Mouse (Mus musculus): ENCODE results near the gene Ncaph2. TPM values are rescaled to one million over a fixed set of nuclear protein-coding genes. Genes with fewer than 3 reads are reported as not detected.

Gene Ncaph2
- polyA plus RNA-seq, 1 experiment from 2014 or later: 171 TPM

- H3K27me3 ChIP-seq (ENCODE audit: control insufficient read depth, insufficient read depth, low read length): no peaks in the 10 kb centered on the region
- no peaks in the 10 kb centered on the region for H3K36me3 ChIP-seq (replicated peaks; ENCODE audit: control insufficient read depth, insufficient read depth, low read depth, low read length)
- H3K4me3 ChIP-seq (ENCODE audit: low read depth, low read length): no peak within 1 kb of the TSS
- H3K9ac ChIP-seq (replicated peaks; ENCODE audit: low read length): no peak within 1 kb of the TSS
- H3K27ac ChIP-seq (replicated peaks; ENCODE audit: low read depth, low read length): no peak within 1 kb of the TSS
- no peaks in the 10 kb centered on the region for H3K4me1 ChIP-seq (ENCODE audit: control insufficient read depth, insufficient read depth, low read length)
- ATAC-seq (replicated peaks; ENCODE audit: insufficient number of reproducible peaks, low FRiP score, low TSS enrichment, low read depth): no peak
- WGBS: 86% methylated on average over 15 of the region's 24 CpGs
- no peak for DNase-seq (ENCODE audit: low spot score)
- no peaks in the 10 kb centered on the region for H3K9me3 ChIP-seq (replicated peaks; ENCODE audit: control insufficient read depth, low read length)
- H3K4me2 ChIP-seq (ENCODE audit: low read depth, low read length): no peak within 1 kb of the TSS
These were observed 54.6 kb downstream of the Ncaph2 start, which contains the start of gene Syce3 for GRCm38 (mm10) chr15:89410118-89410517. Gene Syce3 (minus strand): TSS chr15:89410503.

DNA sequence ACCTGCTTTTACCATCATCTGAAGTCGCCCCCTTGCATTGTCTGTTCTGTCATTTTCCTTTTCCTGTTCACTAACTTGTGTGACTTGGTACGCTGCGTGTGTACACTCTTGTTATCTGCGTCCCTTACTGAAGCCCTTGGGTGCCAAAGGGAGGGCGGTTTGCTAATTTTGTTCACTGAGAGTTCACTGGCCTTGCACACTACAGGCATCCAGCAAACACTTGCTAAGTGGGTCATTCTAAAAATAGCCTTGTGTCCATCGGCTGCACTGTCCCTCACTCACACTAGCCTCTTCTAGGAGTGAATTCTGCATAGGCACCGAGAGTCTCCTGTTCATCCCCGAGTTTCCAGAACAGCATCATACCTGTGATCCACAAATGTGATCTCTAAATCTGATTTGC is 59.8 kb downstream of the Ncaph2 start:
- no peak overlapping the region for H3K9ac ChIP-seq (replicated peaks; ENCODE audit: low read length)
- WGBS: 87% methylated on average over 8 of the region's 8 CpGs
- DNase-seq (ENCODE audit: low spot score): no peak
- no peak for ATAC-seq (replicated peaks; ENCODE audit: insufficient number of reproducible peaks, low FRiP score, low TSS enrichment, low read depth)
- no peak overlapping the region for H3K4me2 ChIP-seq (ENCODE audit: low read depth, low read length)
- H3K27ac ChIP-seq (replicated peaks; ENCODE audit: low read depth, low read length): no peak overlapping the region
- H3K36me3 ChIP-seq (replicated peaks; ENCODE audit: control insufficient read depth, insufficient read depth, low read depth, low read length): no peaks in the 10 kb centered on the region
- no peaks in the 10 kb centered on the region for H3K27me3 ChIP-seq (ENCODE audit: control insufficient read depth, insufficient read depth, low read length)
- H3K9me3 ChIP-seq (replicated peaks; ENCODE audit: control insufficient read depth, low read length): no peaks in the 10 kb centered on the region
- no peaks in the 10 kb centered on the region for H3K4me1 ChIP-seq (ENCODE audit: control insufficient read depth, insufficient read depth, low read length)
- no peak overlapping the region for H3K4me3 ChIP-seq (ENCODE audit: low read depth, low read length)

- ATAC-seq (replicated peaks; ENCODE audit: insufficient number of reproducible peaks, low FRiP score, low TSS enrichment, low read depth): no peak
- WGBS: 92% methylated on average over 9 of the region's 9 CpGs
- Histone ChIP-seq H3K36me3 (replicated peaks; ENCODE audit: control insufficient read depth, insufficient read depth, low read depth, low read length) (0 out of 2 replicates have a peak, but pooled peaks cover 3% of the 10 kb centered on the region), H3K9ac (replicated peaks; ENCODE audit: low read length) (no peak overlapping the region), H3K27me3 (ENCODE audit: control insufficient read depth, insufficient read depth, low read length) (no peaks in the 10 kb centered on the region), H3K4me3 (ENCODE audit: low read depth, low read length) (no peak overlapping the region), H3K9me3 (replicated peaks; ENCODE audit: control insufficient read depth, low read length) (no peaks in the 10 kb centered on the region), H3K4me2 (ENCODE audit: low read depth, low read length) (no peak overlapping the region), H3K27ac (replicated peaks; ENCODE audit: low read depth, low read length) (no peak overlapping the region), H3K4me1 (ENCODE audit: control insufficient read depth, insufficient read depth, low read length) (no peaks in the 10 kb centered on the region)
- DNase-seq (ENCODE audit: low spot score): no peak
These were observed 66.4 kb downstream of the Ncaph2 start for GRCm38 (mm10) chr15:89421938-89422337.

Small RNA genes within 50 kb of the gene (microRNA-seq; reads per million reads assigned to microRNA genes)
- gene Mir6959 (ENCODE audit: borderline number of aligned reads): not detected

Other genes with a start within 250 kb of the Ncaph2 start
- gene Tubgcp6, start 232.6 kb upstream of the Ncaph2 start, polyA plus RNA-seq (2014; fragmentation: Nextera tagmentation; extraction: Ambion mirVana): 15.6 and 17.0 TPM in 2 replicates
- gene Hdac10, start 227.0 kb upstream of the Ncaph2 start, polyA plus RNA-seq (2014; fragmentation: Nextera tagmentation; extraction: Ambion mirVana): 10.3 and 11.3 TPM in 2 replicates
- 10.1 and 11.9 TPM in 2 replicates for gene Mapk12, start 215.0 kb upstream of the Ncaph2 start, polyA plus RNA-seq (2014; fragmentation: Nextera tagmentation; extraction: Ambion mirVana)
- 12.7 and 13.5 TPM in 2 replicates for gene Mapk11, start 206.1 kb upstream of the Ncaph2 start, polyA plus RNA-seq (2014; fragmentation: Nextera tagmentation; extraction: Ambion mirVana)
- gene Plxnb2, start 174.9 kb upstream of the Ncaph2 start, polyA plus RNA-seq (2014; fragmentation: Nextera tagmentation; extraction: Ambion mirVana): 113 and 122 TPM in 2 replicates
- 14.9 and 18.6 TPM in 2 replicates for gene Dennd6b, start 159.2 kb upstream of the Ncaph2 start, polyA plus RNA-seq (2014; fragmentation: Nextera tagmentation; extraction: Ambion mirVana)
- 22.8 and 25.1 TPM in 2 replicates for gene Ppp6r2, start 144.2 kb upstream of the Ncaph2 start, polyA plus RNA-seq (2014; fragmentation: Nextera tagmentation; extraction: Ambion mirVana)
- gene Sbf1, start 40.4 kb upstream of the Ncaph2 start, polyA plus RNA-seq (2014; fragmentation: Nextera tagmentation; extraction: Ambion mirVana): 39.0 and 49.7 TPM in 2 replicates
- 0.26 TPM in 1 of 2 replicates, not detected in the other for gene Adm2, start 33.0 kb upstream of the Ncaph2 start, polyA plus RNA-seq (2014; fragmentation: Nextera tagmentation; extraction: Ambion mirVana)
- not detected in 2 replicates for gene Miox, start 21.3 kb upstream of the Ncaph2 start, polyA plus RNA-seq (2014; fragmentation: Nextera tagmentation; extraction: Ambion mirVana)
- gene Lmf2, start 60 bp upstream of the Ncaph2 start, polyA plus RNA-seq (2014; fragmentation: Nextera tagmentation; extraction: Ambion mirVana): 21.6 and 33.5 TPM in 2 replicates
- 4.8 and 5.2 TPM in 2 replicates for gene Sco2, start 18.1 kb downstream of the Ncaph2 start, polyA plus RNA-seq (2014; fragmentation: Nextera tagmentation; extraction: Ambion mirVana)
- gene Tymp, start 21.3 kb downstream of the Ncaph2 start, polyA plus RNA-seq (2014; fragmentation: Nextera tagmentation; extraction: Ambion mirVana): 1.4 and 2.1 TPM in 2 replicates
- gene Odf3b, start 23.6 kb downstream of the Ncaph2 start, polyA plus RNA-seq (2014; fragmentation: Nextera tagmentation; extraction: Ambion mirVana): 0.38 and 0.45 TPM in 2 replicates
- not detected in 2 replicates for gene Klhdc7b, start 29.2 kb downstream of the Ncaph2 start, polyA plus RNA-seq (2014; fragmentation: Nextera tagmentation; extraction: Ambion mirVana)
- not detected in 2 replicates for gene Syce3, start 54.8 kb downstream of the Ncaph2 start, polyA plus RNA-seq (2014; fragmentation: Nextera tagmentation; extraction: Ambion mirVana)
- gene Cpt1b, start 70.1 kb downstream of the Ncaph2 start, polyA plus RNA-seq (2014; fragmentation: Nextera tagmentation; extraction: Ambion mirVana): 0.22 and 0.69 TPM in 2 replicates
- 0.63 and 2.3 TPM in 2 replicates for gene C730034F03Rik, start 73.9 kb downstream of the Ncaph2 start, polyA plus RNA-seq (2014; fragmentation: Nextera tagmentation; extraction: Ambion mirVana)
- gene Gm44502, start 74.0 kb downstream of the Ncaph2 start, polyA plus RNA-seq (2014; fragmentation: Nextera tagmentation; extraction: Ambion mirVana): 0.15 TPM in 1 of 2 replicates, not detected in the other
- 42.2 and 46.5 TPM in 2 replicates for gene Chkb, start 74.2 kb downstream of the Ncaph2 start, polyA plus RNA-seq (2014; fragmentation: Nextera tagmentation; extraction: Ambion mirVana)
- 5.4 and 6.4 TPM in 2 replicates for gene Mapk8ip2, start 98.2 kb downstream of the Ncaph2 start, polyA plus RNA-seq (2014; fragmentation: Nextera tagmentation; extraction: Ambion mirVana)
- gene Arsa, start 121.7 kb downstream of the Ncaph2 start, polyA plus RNA-seq (2014; fragmentation: Nextera tagmentation; extraction: Ambion mirVana): 7.5 and 9.3 TPM in 2 replicates
- 1.5 and 1.6 TPM in 2 replicates for gene Shank3, start 143.9 kb downstream of the Ncaph2 start, polyA plus RNA-seq (2014; fragmentation: Nextera tagmentation; extraction: Ambion mirVana)
- 0.24 TPM in 1 of 2 replicates, not detected in the other for gene Acr, start 212.6 kb downstream of the Ncaph2 start, polyA plus RNA-seq (2014; fragmentation: Nextera tagmentation; extraction: Ambion mirVana)
- 68.1 and 73.9 TPM in 2 replicates for gene Rabl2, start 236.2 kb downstream of the Ncaph2 start, polyA plus RNA-seq (2014; fragmentation: Nextera tagmentation; extraction: Ambion mirVana)